Mouse (Mus musculus) heart, adult 18-20 months (tissue): Measurements from ENCODE around the gene Stx7. TPM values are rescaled to one million over a fixed set of nuclear protein-coding genes. Genes with fewer than 3 reads are reported as not detected.

Source experiments
- DNase-seq, 2 experiments: peaks; one replicate each; pipeline ENCODE4 v3.0.0; 2021 to 2022; ENCODE audit warnings: mixed read lengths in 1 of 2
- total RNA-seq, 2 experiments: library from RNA; stranded (reverse); gene quantifications; 2 replicates each; pipeline ENCODE4 v1.2.3; 2021

Stx7 gene
- total RNA-seq, 2 experiments from 2014 or later: 44.9 to 51.8 TPM

GRCm38 (mm10) chr10:24167978-24168583 is 19.0 kb downstream of the Stx7 start:
- no peak for DNase-seq

DNA sequence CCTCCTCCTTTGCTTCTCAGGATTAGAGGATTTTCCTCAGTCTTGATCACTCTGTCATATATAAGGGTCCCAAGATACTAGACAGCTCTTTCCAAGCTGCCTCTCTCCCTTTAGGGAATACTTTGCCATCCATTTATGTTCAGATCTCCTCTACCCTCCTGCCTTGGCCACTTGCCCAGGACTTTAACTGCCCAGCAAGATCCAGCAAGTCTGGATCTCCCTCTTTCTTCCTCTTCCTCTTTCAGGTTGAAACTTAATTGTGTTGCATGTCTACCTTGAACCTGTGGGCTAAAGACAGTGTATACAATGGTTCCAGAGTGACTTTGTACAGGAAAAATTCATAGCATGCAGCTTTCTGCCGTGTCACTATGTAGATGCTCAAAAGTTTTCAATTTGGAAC is 19.8 kb downstream of the Stx7 start:
- no peak for DNase-seq

DNA sequence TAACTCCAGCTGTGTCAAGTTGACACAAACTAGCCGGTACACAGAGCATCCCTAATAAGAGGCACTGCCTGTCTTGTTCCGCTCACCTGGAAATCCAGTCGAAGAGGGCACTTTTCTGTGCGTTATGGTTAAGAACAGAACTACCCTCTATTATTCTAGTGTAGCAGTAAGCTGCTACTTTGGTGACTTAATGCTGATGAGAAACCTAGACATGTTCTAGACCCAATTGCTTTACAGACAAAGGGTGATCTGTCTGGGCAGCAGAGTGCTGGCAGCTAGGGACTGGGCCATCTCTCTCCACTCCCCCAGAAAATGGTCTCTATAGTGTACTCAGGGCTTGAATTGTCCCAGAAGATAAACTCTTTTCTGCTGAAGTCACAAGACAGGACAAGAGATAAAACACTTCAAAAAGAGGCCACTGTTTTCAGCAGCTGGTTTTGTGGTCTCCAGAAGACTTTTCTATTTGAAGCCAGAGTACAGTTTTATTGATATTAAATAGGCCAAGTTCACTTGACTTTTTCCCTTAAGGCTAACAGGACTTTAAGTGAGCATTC is 22.9 kb downstream of the Stx7 start:
- DNase-seq: no peak

GRCm38 (mm10) chr10:24173210-24174001 is 24.3 kb downstream of the Stx7 start:
- DNase-seq: peak; percentile 48 to 72

GRCm38 (mm10) chr10:24190392-24190791 is 41.3 kb downstream of the Stx7 start:
- no peak for DNase-seq

- no peak for DNase-seq
Observed at GRCm38 (mm10) chr10:24191977-24192376, 42.9 kb downstream of the Stx7 start.

DNA sequence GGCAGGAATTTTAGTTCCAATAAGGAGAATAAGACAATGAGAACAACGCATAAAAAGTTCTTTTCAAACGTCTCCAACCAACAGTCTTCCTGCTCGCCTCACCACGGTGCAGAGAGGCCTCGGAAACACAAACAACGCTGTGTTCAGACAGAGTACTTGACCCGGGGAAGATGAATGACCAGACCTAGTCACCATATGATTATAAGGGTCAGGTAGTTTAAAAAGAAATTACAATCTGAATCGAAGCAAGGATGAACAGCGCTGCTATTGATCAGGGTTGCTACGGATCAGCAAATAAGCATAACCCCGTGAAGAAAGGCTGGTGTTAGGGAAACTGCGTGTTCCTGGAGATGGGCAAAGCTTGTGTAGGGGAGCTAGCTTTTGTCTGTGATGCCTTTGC is 50.2 kb downstream of the Stx7 start:
- no peak for DNase-seq

DNA sequence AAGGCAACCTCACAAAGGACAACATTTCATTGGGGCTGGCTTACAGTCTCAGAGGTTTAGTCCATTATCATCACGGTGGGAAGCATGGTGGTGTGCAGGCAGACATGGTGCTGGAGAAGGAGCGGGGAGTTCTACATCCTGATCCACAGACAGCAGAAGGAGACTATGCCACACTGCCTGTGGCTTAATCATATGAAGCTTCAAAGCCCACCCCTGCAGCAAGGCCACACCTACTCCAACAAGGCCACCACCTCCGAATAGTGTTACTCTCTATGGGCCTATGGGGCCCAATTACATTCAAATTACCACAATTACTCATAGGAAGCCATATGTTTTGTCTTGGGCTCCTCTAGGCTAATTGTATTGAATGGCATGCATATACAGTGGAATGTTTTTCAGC is 51.0 kb downstream of the Stx7 start:
- DNase-seq: no peak

- no peak for DNase-seq
Observed at GRCm38 (mm10) chr10:24210075-24210474, 61.0 kb downstream of the Stx7 start.

GRCm38 (mm10) chr10:24213297-24213696 is 64.2 kb downstream of the Stx7 start:
- DNase-seq: no peak

DNA sequence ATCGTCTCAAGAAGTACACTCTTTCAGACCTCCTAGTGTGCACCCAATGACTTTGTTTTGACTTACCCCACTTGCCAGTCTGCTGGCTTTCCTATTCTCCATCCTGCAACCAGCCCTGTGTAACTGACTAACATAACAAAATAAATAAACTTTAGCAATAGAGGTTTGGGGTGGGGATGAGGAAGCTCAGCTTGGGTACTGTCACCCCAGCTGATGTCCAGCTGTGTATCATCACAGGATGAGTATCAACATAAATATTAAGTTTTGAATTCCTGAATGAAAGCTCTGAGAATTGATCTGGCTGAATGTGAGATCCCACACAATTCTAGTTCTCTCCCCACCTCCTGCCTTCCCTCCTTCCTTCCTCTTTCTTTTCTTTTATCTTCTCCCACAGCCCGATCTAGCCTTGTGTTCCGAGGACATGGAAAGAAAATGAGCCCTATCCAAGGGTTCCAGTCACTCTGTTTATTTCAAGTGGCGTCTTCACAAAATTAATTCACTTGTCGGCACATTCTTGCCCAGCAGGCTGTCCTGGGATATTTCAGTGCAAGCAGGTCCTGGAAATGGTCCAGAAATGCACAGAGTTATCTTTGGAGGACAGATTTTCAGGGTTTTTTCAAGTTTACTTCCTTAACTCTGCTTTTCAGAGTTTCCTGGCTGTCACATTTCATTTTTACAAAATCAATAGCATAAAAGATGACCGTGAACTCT is 68.6 kb downstream of the Stx7 start:
- no peak for DNase-seq

GRCm38 (mm10) chr10:24220931-24221330 is 71.8 kb downstream of the Stx7 start:
- no peak for DNase-seq

DNA sequence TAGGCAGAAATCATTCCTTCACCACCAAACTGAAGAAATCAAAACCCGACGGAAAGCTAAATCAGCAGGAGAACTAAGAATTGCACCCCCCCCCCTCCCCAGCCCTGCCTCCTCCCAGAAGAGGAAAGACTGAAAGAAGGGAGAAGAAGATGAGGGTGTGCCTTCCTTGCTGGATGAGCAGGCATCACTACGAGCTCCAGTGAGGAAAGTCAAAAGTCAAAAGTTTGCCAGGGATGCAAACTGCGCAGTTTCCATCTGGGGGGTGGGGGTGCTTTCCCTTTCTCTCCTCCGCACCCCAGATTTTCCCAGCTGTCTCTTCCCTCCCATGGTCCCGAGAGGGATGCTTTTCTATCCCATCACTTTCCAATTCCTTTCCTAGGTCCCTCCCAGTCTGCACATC is 73.8 kb downstream of the Stx7 start:
- DNase-seq: no peak

DNA sequence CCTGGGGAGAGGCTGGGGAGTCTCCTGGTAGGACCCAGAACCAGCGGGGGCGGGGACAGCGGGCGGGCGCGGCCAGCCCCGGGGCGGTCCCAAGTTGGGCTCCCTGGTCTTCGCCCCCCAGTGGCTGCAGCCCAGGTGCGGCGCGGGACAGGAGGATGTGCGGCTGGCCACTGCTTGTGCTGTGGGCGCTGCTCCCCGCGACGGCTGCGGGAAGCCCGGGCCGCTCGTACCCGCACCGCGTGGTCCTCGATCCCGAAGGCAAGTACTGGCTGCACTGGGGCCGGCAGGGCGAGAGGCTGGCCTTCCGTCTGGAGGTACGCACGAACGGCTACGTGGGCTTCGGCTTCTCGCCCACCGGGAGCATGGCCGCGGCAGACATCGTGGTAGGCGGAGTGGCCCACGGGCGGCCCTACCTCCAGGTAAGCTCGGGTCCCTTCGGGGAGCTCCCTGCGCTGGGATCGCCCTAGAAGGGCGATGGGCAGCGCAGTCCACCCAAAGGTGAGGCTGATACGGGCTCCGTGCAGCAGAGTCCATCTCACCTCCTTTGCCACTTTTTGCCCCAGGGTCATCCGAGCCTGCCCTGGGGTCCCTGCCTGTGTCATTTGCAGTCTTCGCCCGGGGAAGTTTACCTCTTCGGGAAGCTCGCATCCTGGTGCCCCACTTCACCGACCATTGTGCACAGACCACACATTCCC is 74.5 kb downstream of the Stx7 start, which contains the start of gene Moxd1:
Moxd1 (plus strand) TSS at position 69 of the 695 bp plus-strand sequence.
- DNase-seq: peak; percentile 8

GRCm38 (mm10) chr10:24224591-24224990 is 75.5 kb downstream of the Stx7 start:
- no peak for DNase-seq

DNA sequence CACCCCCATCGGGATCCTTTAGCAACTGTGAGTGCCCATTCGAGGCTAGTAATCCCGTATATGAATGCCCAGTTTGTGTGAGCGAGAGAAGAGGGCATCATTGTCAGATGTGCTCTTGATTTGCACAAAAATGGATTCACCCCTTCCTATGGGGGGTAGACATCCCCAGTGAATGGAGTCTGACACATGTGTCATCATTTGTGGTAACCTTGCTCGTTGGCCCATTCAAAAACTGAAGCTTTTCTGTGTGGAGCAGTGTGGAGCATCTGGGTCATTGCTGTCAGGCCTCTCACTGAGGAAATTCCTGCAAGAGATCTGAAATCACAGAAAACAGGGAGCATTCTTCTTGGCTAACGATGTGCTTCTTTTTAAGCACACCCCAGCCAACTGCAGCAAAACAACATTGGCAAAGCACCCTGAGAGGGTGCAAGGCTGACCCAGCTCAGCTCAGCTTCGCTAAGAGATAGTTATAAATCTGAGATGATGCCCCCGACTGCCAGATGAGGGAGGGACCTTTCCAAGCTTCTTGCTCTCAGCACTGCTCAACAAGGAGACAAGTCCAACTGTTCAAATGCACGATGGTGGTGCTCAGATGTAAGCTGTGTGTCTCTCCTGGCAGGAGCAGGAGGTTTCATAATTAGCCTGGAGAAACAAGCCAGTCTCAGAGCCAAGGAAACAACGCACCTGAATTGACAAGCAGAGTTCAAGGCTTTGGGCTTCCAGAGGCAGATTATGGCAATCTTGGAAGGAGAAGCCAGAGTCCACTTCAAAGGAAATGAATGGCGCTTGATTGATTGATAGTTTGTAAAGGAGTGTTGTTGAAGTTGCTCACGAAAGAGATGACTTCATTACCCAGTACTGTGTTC is 79.4 kb downstream of the Stx7 start:
- no peak for DNase-seq

DNA sequence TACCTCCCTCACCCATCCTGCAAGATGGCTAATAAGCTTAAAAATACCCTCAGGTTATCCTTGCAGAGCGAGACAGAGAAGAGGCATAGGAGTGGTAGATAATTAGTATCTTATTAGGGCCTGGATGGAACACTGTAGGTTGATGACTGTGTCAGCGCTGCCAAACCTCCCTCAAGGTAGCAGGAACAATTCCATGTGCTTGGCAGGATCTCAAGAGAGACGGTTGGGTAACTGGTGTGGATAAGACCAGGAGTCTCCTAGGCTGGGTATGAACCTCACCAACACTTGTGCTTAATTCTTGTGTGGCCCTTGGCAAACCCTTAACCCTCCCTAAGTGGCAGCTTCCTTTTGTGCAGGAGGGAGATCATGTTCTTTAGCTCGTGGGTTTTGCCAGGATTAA is 83.2 kb downstream of the Stx7 start:
- DNase-seq: no peak

DNA sequence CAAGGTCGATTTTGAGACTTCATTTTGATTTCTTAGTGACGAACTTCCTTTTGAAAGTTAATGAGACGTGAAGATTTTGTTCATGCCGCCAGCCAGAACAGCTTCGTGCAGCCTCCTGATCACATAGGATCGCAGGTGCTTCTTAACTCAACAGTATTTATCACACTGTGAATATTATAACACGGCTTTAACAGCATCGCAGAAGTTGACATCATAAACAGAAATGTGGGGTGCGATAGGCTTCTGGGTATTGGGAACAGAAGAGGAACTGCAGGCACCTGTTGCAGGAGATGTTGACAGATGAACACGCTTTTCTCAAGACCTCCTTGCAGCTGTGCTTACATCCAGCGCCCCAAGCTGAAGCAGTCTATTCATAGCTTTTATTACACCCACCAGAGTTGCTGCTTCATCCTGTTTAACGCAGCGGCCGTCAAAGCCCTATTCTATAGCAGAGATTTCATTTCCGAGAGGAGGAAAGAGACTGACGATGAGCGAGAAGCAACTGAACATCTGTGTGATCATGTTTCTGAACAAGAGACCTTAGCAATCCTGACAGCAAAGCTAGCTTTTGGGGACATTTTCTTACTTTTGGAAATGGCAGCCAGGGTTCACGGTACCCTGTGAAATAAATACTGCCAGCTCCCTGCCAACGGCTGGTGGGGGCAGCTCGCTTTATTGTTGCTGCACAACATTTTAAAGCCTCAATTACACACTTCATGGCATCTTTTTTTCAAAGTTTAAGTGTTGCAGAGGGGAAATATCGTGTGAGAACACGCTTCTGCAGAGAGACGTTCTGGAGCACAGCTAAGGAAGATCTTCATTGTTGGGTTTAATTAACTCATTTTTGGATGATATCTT is 86.6 kb downstream of the Stx7 start:
- DNase-seq: no peak
